Mouse (Mus musculus) B cell, adult 62 days (primary cell): ENCODE results near the gene Akr1cl. TPM values are rescaled to one million over a fixed set of nuclear protein-coding genes. Genes with fewer than 3 reads are reported as not detected.

ENCODE experiments used
- total RNA-seq: library from RNA; stranded (reverse); gene quantifications from 4 replicates; pipeline ENCODE4 v1.2.4, GENCODE M21; 2023

The Akr1cl gene
- not detected in 4 replicates for total RNA-seq

GRCm38 (mm10) chr1:65032641-65033040 lies at the start of gene Akr1cl:
Gene Akr1cl (minus strand): TSS chr1:65032759.

GRCm38 (mm10) chr1:65082188-65082587 lies 49.6 kb upstream of the Akr1cl start, which contains the start of gene Crygb:
Gene Crygb (minus strand): TSS chr1:65082288.

GRCm38 (mm10) chr1:65073589-65073988 lies 41.0 kb upstream of the Akr1cl start, which contains the start of gene Crygc:
Gene Crygc (minus strand): TSS chr1:65073689.

GRCm38 (mm10) chr1:65063352-65063751 lies 30.8 kb upstream of the Akr1cl start, which contains the start of gene Crygd:
Gene Crygd (minus strand): TSS chr1:65063452.

GRCm38 (mm10) chr1:65050952-65051351 lies 18.4 kb upstream of the Akr1cl start, which contains the start of gene Cryge:
Gene Cryge (minus strand): TSS chr1:65051149.

Other genes starting within 250 kb of the Akr1cl start
- 105 to 118 TPM (median 113 TPM) in 4 replicates for gene Plekhm3, start 75.9 kb downstream of the Akr1cl start, total RNA-seq
- gene Cryge, start 18.4 kb upstream of the Akr1cl start, total RNA-seq = not detected in 4 replicates
- not detected in 4 replicates for gene Crygd, start 30.7 kb upstream of the Akr1cl start, total RNA-seq
- not detected in 4 replicates for gene Crygc, start 40.9 kb upstream of the Akr1cl start, total RNA-seq
- gene Crygb, start 49.5 kb upstream of the Akr1cl start, total RNA-seq = not detected in 4 replicates
- not detected in 4 replicates for gene Cryga, start 70.6 kb upstream of the Akr1cl start, total RNA-seq
- gene Gm28845, start 86.8 kb upstream of the Akr1cl start, total RNA-seq = not detected in 4 replicates
- gene D630023F18Rik, start 90.5 kb upstream of the Akr1cl start, total RNA-seq = not detected in 4 replicates
- 4.8 to 8.2 TPM (median 5.8 TPM) in 4 replicates for gene Idh1, start 153.7 kb upstream of the Akr1cl start, total RNA-seq
- 55.2 to 61.9 TPM (median 59.3 TPM) in 4 replicates for gene Pikfyve, start 153.9 kb upstream of the Akr1cl start, total RNA-seq
- gene Pth2r, start 249.3 kb upstream of the Akr1cl start, total RNA-seq = not detected in 4 replicates